Comparison of ENCODE assay signal across 12 mouse cellular contexts in the genomic region with DNA sequence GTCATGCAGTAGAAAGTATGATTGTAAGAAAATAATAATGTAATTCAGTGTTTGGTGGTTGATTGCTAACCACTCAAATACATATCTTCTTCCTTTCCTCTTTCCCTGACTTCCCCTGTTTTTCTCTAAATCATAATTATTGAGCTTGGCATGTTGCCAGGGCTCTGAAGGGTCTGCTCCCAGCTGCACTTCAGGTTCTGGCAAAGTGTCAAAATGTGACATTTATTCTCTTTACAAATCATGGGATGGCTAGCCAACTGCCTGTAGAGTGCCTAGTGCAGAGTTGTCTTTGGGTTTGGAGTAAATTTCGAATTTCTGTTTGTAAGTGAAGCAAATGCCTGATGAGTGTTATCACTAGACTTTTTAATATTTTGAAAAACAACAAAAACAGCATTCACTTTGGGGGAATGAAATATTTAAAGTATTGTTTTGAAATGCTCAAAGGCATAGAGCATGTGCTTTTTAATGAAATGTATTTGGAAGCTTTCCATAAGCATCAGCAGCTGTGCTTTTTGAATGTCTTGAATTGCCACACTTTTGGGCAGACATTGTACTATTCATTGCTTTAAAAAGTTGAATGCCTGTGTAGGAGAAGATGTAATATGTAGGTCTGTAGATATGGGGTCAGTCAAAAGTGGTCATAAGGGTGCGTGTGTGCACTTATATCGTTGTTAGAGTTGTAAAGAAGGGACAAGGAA. TPM values are rescaled to one million over a fixed set of nuclear protein-coding genes. Genes with fewer than 3 reads are reported as not detected.
DNase-seq lines count a peak whose midpoint lies in the region; ATAC-seq and TF ChIP-seq lines count a peak whose summit lies in the region.
"Had no signal": no experiment of that assay in that cellular context is flagged by ENCODE, and none has a peak within 500 bp of the region (broad histone marks: within the 10 kb centered on the region; RNA-seq: fewer than 3 reads in every experiment).

No protein-coding gene starts in this region.

- no peaks in the 10 kb centered on the region for H3K36me3 ChIP-seq in heart, embryonic 12.5 days
- no peaks in the 10 kb centered on the region for H3K36me3 ChIP-seq in forebrain, postnatal 0 days (ENCODE audit: insufficient read depth)
- H3K36me3 ChIP-seq in neural tube, embryonic 15.5 days: no peaks in the 10 kb centered on the region
- H3K36me3 ChIP-seq: heart, embryonic 15.5 days had no signal

- no peaks in the 10 kb centered on the region for H3K27me3 ChIP-seq in heart, embryonic 12.5 days (replicated peaks)
- no peaks in the 10 kb centered on the region for H3K27me3 ChIP-seq in forebrain, postnatal 0 days (ENCODE audit: insufficient read depth, low read length)
- no peaks in the 10 kb centered on the region for H3K27me3 ChIP-seq in neural tube, embryonic 15.5 days (replicated peaks)
- H3K27me3 ChIP-seq: heart, embryonic 15.5 days; megakaryocyte, embryonic 14.5 days had no signal

- H3K9me3 ChIP-seq in heart, embryonic 12.5 days (replicated peaks): peaks cover 4% of the 10 kb centered on the region
- H3K9me3 ChIP-seq in forebrain, postnatal 0 days (ENCODE audit: low read length): no peaks in the 10 kb centered on the region
- no peaks in the 10 kb centered on the region for H3K9me3 ChIP-seq in neural tube, embryonic 15.5 days (replicated peaks)
- H3K9me3 ChIP-seq: heart, embryonic 15.5 days had no signal

- ATAC-seq in heart, embryonic 12.5 days (ENCODE audit: insufficient number of reproducible peaks, low FRiP score): no peak
- peak; percentile 76; the same call in 1 of the 2 replicates for ATAC-seq in forebrain, postnatal 0 days
- ATAC-seq in neural tube, embryonic 15.5 days (ENCODE audit: low FRiP score): no peak

- 88% methylated on average over 3 of the region's 3 CpGs for WGBS in heart, embryonic 12.5 days
- WGBS in forebrain, postnatal 0 days: 28% methylated on average over 3 of the region's 3 CpGs
- 72% methylated on average over 3 of the region's 3 CpGs for WGBS in neural tube, embryonic 15.5 days

- H3K4me1 ChIP-seq in heart, embryonic 12.5 days (replicated peaks): peaks cover 5% of the 10 kb centered on the region
- H3K4me1 ChIP-seq in forebrain, postnatal 0 days (ENCODE audit: insufficient read depth): no peaks in the 10 kb centered on the region
- H3K4me1 ChIP-seq in neural tube, embryonic 15.5 days: 0 out of 2 replicates have a peak, but pooled peaks cover 5% of the 10 kb centered on the region

- H3K4me3 ChIP-seq in heart, embryonic 12.5 days: no peak overlapping the region
- H3K4me3 ChIP-seq in layer of hippocampus, adult 2 months: no peak overlapping the region
- H3K4me3 ChIP-seq in forebrain, postnatal 0 days (ENCODE audit: low read depth, low read length): no peak overlapping the region
- H3K4me3 ChIP-seq in neural tube, embryonic 15.5 days (replicated peaks): no peak overlapping the region
- H3K4me3 ChIP-seq: heart, embryonic 15.5 days; megakaryocyte, embryonic 14.5 days had no signal

- no peak overlapping the region for H3K9ac ChIP-seq in heart, embryonic 12.5 days
- no peak overlapping the region for H3K9ac ChIP-seq in forebrain, postnatal 0 days
- H3K9ac ChIP-seq in neural tube, embryonic 15.5 days (replicated peaks): no peak overlapping the region
- H3K9ac ChIP-seq: heart, embryonic 15.5 days had no signal

- no peak for TF ChIP-seq CTCF in layer of hippocampus, adult 2 months (conservative IDR thresholded peaks at IDR 0.05)
- TF ChIP-seq CTCF in forebrain, postnatal 0 days (IDR thresholded peaks at IDR 0.05; ENCODE audit: low read depth): no peak

- no peak overlapping the region for H3K27ac ChIP-seq in heart, embryonic 12.5 days (ENCODE audit: poor library complexity, severe bottlenecking)
- H3K27ac ChIP-seq in layer of hippocampus, adult 2 months: peak overlapping the region; percentile 20; the same call in 1 of the 2 replicates
- no peak overlapping the region for H3K27ac ChIP-seq in forebrain, postnatal 0 days (ENCODE audit: low read depth, low read length)
- no peak overlapping the region for H3K27ac ChIP-seq in neural tube, embryonic 15.5 days (replicated peaks)
- H3K27ac ChIP-seq: heart, embryonic 15.5 days had no signal

- no peak overlapping the region for H3K4me2 ChIP-seq in heart, embryonic 12.5 days
- no peak overlapping the region for H3K4me2 ChIP-seq in forebrain, postnatal 0 days (ENCODE audit: low read depth)
- no peak overlapping the region for H3K4me2 ChIP-seq in neural tube, embryonic 15.5 days
- H3K4me2 ChIP-seq: heart, embryonic 15.5 days had no signal

- peak; percentile 37 for DNase-seq in heart, adult 18-20 months
- DNase-seq in layer of hippocampus, adult 2 months (ENCODE audit: low spot score in 2 of 2): no peak
- no peak for DNase-seq in layer of hippocampus, postnatal 25 days (ENCODE audit: extremely low spot score in 1 of 2, low spot score in 1 of 2)
- peak; percentile 76 for DNase-seq in MN1 (ENCODE audit: low spot score)
- peak; percentile 60 for DNase-seq in forebrain, postnatal 0 days
- DNase-seq in right cerebral cortex, postnatal 14 days: no peak
- DNase-seq: cerebellum, adult 11 months; thymus, postnatal 4 days had no signal

RNA-seq across cellular contexts. Expression of a gene that starts 21.3 kb away (rescaled TPM):
- 10 to 100 TPM; 20.4 to 20.9 TPM for total RNA-seq in heart, adult 18-20 months (2021)
- 21.3 and 22.9 TPM in 2 replicates for polyA plus RNA-seq in heart, embryonic 12.5 days (2016; fragmentation: Nextera tagmentation; extraction: Ambion mirVana)
- total RNA-seq in layer of hippocampus, adult 2 months (2021): 10 to 100 TPM; 30.6 to 32.5 TPM
- total RNA-seq in layer of hippocampus, postnatal 25 days (2021): 10 to 100 TPM; 32.3 to 34.6 TPM
- 24.4 and 28.4 TPM in 2 replicates for total RNA-seq in forebrain, postnatal 0 days (2014; rRNA removed)
- polyA plus RNA-seq in forebrain, postnatal 0 days (2015; fragmentation: Nextera tagmentation; extraction: Ambion mirVana): 15.2 and 17.9 TPM in 2 replicates
- 21.6 and 21.9 TPM in 2 replicates for polyA plus RNA-seq in neural tube, embryonic 15.5 days (2015; fragmentation: Nextera tagmentation; extraction: Ambion mirVana)

Comparison
In these comparisons a context has a peak if more than half of its experiments do, and no peak if none do; other contexts are left out.
1. DNase-seq: peak in heart, adult 18-20 months (2 of 2), MN1 (single experiment) and forebrain, postnatal 0 days (single experiment); none in layer of hippocampus, adult 2 months (0 of 2), layer of hippocampus, postnatal 25 days (0 of 2) and right cerebral cortex, postnatal 14 days (single experiment).